Mouse (Mus musculus) ovary, postnatal 36 days (tissue): ENCODE data around the gene Drap1.

Experiments
- DNase-seq: peaks from one replicate; pipeline ENCODE4 v3.0.0; 2022; ENCODE audit warnings: low spot score, mixed read lengths

The Drap1 gene

DNA sequence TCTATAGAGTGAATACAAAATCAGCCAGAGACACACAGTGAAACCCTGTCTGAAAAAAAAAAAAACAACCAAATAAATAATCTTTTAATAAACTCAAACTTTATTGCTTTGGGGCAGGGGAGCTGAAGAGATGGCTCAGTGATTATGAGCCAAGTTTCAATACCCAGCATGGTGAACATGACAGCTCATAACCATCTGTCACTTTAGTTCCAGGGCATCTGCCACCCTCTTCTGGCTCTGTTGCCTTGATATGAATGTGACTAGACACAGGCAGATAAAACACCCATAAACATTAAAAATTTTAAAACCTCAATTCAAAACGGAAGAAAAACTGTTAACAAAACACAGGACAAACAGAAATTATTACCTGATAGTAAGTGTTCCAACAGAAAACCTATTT is 47.3 kb downstream of the Drap1 start:
- DNase-seq = no peak

DNA sequence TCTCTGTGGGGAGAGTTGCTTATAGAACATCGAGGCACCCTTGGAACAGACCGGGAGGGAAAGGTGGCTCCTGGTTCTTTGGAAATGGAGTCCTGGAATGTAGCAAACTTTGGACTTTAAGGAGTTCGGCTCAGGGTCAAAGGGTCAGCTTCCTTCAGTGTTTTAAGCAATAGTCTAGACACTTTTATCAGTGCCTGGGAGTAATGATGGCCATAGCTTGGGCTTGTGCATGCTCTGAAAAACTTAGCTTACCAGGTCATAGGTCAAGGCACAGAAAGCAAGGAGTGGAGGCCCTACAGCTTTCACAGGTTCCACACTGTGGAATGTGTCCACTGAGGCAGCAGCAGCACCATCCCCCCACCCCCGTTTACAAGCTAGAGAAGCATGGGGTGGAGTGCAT is 50.0 kb downstream of the Drap1 start:
- no peak for DNase-seq

DNA sequence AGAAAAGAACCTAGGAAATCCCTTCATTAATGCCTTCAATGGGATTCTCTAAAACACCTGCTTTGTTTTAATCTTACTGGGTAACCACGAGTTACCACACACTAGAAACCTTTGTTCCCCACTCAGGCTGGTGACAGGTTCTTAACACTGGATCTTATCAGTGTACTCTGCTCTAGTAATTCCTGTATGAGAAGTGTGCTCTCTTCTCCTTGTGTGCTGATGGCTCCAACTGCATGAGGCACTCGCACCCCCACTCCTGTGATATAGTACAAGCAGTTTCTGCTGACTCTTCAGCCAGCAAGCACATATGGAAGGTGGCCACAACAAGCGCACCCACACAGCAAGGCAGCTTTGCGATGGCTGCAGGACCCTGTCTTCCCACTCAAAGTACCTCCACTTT is 50.6 kb downstream of the Drap1 start:
- DNase-seq = no peak
